Mouse (Mus musculus) adrenal gland, adult 2 months (tissue): Measurements from ENCODE around the gene Zfp790. TPM values are rescaled to one million over a fixed set of nuclear protein-coding genes. Genes with fewer than 3 reads are reported as not detected.
A peak's percentile ranks its signal among the peaks of the same experiment; 100 is the strongest.

Source experiments
- DNase-seq: peaks from one replicate; pipeline ENCODE4 v3.0.0; 2021
- long read RNA-seq: library from polyadenylated mRNA; stranded (forward); transcript quantifications from one replicate; pipeline ENCODE4 v2.0.0, GENCODE M21; 2021
- polyA plus RNA-seq: library from polyadenylated mRNA; depleted of rRNA; stranded (reverse); fragments of >200 nt; gene quantifications from 2 replicates; pipeline ENCODE4 v1.2.3, GENCODE M21; 2012; rRNA removed
- total RNA-seq, 2 experiments: library from RNA; stranded (reverse); gene quantifications; 2 replicates each; pipeline ENCODE4 v1.2.3; 2021

Gene Zfp790
- total RNA-seq, result 10 to 100 TPM; 14.4 to 15.8 TPM
- 0.58 and 0.71 TPM in 2 replicates for polyA plus RNA-seq
- long read RNA-seq, partial matches to known transcripts, result 4 of 9 reads
- long read RNA-seq, other reads (novel, unspliced or antisense), result 2 of 9 reads

DNA sequence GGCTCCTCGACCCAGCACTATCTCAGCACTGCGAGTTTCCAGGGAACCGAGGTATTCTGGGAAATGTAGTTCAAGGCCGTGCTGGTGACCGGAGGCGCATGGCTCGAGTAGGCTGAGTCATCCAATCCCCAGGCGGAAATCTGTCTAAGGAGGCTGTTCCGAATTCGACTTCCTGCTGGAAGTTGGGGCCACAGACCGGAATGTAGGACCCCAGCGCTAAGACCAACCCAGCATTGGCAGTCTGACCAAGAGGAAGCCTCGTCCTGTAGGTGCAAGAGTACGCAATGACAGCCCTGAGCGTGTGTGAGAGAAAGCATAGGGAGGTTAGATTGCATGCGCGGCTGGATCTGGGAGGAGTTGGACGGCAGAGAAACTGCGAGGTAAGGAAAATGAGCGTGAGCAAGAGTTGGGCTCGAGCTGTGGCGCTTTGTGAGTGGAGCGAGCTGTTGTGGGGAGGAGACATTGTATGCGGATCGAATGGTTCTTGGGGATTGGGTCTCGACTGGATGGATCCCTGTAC is at the start of gene Zfp790:
Gene Zfp790 (plus strand): TSS at position 205 of the 520 bp plus-strand sequence.
- DNase-seq, result peak; percentile 93

DNA sequence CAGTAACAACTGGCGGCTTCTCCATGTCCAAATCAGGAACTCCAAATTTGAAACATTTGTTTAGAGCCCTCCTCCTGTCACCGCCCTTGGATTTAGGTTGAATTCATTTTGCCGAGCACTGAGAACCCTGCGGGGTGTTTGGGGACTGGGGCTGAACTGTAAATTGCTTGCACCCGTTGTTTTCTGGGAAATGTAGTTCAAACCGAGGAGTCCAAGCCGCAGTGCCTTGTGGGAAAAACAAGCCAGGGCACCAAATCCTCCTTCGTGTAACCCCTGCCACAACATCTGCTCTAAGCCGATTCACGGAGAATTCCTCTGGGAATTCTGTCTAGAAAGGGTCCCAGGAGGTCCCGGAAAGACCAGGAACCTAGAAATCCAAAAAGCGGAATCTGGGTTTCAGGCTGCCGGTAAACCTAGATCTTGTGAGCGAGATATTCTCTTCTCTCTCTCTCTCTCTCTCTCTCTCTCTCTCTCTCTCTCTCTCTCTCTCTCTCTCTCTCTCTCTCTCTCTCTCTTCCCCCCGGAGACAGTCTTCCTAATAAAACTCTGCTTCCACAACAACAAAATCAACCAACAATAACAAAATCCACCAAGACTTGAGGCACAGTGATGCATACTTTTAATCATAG is 48.7 kb upstream of the Zfp790 start:
- DNase-seq, result peak; percentile 90

DNA sequence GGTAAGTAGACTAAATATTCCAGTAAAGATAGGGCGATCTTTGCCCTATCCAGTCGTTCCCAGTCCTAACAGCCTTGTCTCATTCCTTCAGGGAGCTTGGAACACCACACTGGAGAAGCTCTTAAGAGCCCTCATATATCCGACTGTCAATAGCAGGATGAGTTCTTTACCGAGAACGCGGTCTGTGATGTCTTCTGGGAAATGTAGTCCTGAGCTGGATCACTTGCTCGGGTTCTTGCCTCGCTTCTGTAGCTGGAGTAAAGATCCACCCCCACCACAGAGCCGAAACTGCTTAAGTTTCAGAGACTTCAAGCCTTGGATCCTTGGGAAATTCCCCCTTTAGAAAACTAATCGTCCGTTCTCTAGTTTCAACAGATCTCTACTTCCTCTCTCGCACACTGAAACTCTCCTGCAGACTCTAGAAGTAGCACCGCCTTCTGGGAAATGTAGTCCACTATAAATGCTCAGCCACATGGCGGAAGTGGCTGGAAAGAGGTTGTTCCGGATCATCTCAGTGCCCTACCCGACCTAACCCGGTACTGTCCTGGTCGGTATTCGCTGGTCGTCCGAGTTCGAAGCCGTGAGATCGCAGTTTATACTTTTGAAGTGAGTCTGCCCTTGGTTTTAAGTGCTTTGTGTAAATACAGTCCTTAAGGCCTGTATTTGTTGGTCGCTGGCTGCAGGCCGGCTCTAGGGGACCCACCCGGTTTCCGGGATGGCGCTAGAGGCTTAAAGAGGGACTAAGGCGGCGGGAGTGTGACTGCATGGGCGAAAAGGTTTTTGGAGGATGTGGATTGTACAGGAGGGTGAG is 47.6 kb upstream of the Zfp790 start, which contains the start of gene Zfp84:
Gene Zfp84 (plus strand): TSS at position 463 of the 811 bp plus-strand sequence.
- peak; percentile 93 for DNase-seq

DNA sequence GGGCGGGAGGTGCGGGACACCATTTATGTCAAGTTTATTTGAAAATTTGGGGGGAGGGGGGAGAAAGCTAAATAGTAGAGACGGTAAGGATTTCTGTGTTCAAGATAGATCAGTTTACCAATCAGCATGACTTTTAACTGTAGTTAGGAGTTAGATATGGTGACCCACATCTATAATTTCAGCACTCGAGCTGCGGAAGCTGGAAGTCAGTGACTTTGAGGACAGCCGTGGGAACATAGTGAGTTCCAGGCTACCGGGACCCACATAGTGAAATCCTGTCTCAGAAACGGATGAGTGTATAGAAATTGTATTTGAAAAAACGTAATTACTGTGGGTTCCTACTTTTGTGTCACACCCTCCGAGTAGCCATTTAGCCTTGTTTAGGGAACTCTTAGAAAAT is 46.9 kb upstream of the Zfp790 start:
- no peak for DNase-seq

DNA sequence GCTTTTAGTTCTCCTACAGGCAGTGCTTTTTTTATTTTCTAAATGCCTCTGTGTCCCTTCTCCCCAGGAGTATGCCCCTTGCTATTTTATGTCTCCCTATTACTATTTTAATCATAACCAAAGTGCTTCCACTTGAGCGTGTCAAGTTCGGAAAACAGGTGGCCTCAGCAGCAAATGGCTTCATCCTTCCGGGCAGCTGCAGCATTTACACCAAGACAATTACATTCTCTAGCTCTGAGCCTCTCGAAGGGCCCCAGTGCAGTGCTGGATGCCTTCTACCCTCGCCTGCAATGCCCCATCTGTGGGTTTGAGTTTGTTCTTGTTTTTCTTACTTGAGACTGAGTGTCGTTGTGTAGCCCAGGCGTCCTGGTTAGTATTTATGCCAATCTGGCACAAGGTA is 42.4 kb upstream of the Zfp790 start:
- DNase-seq, result no peak

DNA sequence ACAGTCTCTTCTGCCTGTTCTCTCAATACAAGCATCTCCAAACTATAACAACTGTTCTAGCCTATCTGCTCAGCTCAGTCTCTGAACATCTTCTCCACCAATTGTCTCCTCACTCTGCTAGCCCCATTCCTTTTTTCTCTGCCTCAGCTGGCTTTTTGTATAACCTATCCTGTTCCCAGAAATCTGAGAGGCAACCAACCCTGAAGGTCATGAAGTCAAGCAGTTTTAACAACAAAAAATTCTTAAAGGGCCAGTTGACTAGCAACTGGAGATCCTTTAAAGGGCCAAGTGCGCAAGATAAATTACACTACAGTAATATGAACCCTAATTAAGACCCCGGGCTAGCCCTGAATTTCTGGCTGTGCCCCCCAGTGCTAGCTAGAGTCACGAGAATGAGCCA is 41.5 kb upstream of the Zfp790 start:
- no peak for DNase-seq

DNA sequence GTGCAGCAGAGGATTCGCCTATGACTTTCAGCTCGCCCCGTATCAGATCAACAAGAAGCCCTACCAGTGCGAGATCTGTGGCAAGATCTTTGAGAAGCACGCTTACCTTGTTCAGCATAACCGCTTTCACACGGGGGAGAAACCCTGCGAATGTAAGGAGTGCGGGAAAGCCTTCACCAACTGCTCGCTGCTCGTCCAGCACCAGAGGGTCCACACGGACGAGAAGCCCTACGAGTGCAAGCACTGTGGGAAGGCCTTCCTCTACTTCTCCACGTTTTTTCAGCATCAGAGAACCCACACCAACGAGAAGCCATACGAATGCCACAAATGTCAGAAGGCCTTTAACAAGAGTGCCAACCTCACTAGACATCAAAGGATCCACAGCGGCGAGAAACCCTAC is 39.3 kb upstream of the Zfp790 start:
- DNase-seq, result no peak

DNA sequence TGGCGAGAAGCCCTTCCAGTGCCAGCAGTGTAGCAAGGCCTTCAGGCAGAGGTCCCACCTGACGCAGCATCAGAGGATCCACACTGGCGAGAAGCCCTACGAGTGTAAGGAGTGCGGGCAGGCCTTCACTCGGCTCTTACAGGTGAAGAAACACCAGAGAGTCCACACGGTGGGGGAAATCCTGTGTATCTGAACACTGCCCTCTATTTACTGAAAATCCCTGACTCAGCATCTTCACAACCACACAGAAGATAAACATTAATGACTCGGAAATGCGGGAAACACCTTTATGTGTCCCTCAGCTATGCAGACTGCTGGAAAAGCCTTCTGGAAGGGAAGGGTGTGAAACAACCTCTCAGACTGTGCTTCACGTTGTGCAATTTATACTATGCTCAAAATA is 38.5 kb upstream of the Zfp790 start:
- DNase-seq, result no peak

DNA sequence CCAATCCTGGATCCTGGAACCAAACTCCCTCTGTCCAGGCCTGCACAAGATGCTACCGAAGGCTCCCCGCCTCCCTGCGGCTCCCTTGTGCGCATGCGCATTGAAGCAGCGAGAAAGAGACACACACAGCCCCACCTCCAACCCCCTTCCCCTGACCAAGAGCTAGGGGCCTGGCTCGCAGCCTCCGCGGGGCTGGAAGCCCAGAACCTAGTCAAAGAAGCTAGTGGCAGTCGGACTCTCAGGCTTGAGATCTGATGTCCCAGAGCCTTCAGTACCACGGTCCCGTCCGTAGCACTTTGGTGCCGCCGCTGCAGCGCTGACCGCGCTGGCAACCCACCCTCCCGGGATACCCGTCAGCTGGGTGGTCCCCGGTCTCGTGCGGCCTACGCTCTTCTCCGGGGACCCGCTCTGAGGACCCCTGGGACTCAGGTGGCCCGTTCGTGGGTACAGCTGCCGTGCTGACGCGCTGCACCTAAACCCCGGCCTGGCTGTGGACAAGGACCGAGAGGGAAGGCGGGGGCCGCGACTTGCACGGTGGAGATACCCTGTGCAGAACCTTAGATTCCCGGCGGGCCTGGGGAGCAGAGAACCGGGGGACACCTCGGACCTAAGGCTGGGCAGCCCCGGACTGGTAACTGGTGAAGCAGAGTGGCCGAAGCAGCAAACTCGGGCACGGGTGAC is 31.9 kb upstream of the Zfp790 start, which contains the start of gene Zfp30:
Gene Zfp30 (plus strand): TSS at position 128 of the 681 bp plus-strand sequence.
- DNase-seq, result peak; percentile 89

DNA sequence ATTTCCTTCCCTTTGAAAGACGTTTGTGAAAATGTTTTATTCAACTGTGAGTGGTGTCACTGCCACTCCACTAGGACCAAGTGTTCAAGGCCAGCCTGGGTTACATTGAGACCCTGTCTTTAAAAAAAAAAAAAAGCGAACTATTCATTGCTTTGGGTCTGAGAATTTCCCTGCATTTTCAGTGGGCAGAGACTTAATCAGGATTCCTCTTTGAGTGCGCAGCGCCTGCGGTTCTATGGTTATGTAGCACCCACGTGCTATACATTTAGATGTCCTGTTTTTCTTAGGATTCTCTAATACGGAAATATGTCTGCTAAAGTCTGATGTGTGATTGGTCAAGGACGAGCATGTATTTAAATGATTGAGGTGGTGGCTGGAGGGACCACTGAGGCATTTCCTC is 30.9 kb upstream of the Zfp790 start:
- no peak for DNase-seq

DNA sequence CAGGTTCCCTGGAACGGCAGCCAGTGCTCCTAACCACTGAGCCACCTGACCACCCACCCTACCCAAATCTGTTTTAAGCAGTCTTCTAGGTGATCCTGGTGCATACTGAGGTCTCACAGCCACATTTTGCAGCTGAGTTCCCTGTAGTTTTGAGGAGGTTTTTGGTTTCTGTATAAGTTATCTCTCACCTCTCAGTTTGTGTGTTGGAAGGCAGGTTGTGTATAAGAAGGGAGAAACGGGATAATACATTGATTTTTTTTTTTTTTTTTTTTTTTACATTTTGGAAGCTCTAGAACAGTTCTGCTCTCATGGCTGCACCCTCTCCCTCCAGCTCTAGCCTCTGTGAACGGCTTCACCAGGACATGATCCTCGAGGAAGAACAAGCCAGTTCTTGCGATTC is 30.0 kb upstream of the Zfp790 start:
- no peak for DNase-seq

DNA sequence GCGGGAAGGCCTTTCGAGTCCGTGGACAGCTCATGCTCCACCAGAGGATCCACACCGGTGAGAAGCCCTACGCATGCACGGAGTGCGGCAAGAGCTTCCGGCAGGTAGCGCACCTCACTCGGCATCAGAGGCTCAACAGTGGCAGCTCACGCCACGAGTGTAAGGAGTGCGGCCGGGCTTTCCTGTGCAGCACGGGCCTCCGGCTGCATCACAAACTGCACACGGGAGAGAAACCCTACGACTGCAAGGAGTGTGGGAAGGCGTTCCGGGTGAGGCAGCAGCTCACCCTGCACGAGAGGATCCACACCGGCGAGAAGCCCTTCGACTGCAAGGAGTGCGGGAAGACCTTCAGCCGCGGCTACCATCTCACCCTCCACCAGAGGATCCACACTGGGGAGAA is 23.0 kb upstream of the Zfp790 start:
- DNase-seq, result no peak

DNA sequence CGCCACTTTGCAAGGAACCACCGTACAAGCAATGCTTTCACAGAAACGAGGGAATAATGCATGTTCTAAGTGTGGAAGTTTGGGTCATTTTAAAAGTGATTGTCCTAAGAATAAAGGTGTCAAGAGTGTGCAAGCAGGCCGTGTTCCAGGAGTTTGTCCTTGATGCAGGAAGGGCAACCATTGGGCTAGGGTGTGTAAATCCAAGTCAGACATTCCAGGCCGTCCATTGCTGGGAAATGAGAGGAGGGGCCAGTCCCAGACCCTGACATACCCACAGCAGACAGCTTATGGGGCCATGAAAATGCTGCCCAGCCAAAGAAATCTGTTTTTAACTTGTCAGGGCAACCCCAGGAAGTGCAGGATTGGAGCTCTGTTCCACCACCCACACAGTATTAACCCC is 8.9 kb upstream of the Zfp790 start:
- DNase-seq, result no peak

DNA sequence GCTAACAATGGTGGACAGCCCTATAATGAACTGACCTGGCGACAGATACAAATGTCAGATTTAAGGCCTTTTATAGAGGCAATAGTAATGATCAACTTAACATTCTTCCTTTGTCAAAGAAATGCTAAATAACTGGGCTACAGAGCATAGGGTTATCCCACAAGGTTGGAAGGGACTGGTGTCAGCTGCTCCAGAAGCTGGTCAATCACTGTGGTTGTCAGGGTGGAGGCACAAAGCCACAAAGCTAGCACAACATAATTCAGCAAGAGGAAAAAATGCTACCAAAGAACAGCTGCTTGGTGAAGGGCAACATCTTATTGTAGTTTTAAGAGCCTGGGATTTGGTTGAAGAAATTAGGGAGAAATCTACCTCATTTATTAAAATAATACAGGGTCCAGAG is 3.7 kb upstream of the Zfp790 start:
- no peak for DNase-seq

DNA sequence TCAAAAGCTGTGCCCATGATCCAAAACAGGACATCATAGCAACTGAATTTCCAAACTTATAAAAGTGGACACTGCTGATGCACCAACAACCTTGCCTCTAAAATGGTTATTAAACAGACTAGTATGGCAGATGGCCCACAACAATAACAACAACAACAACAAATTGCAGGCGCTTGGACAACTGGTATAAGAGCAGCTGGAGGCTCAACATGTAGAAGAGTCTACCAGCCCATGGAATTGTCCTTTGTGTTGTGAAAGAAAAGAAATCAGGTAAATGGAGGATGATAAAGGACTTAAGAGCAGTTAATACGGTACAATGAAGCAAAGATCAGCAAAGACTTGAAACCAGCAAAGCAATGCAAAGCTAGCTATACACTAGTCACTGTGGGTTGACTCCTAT is 1.5 kb upstream of the Zfp790 start:
- DNase-seq, result no peak

DNA sequence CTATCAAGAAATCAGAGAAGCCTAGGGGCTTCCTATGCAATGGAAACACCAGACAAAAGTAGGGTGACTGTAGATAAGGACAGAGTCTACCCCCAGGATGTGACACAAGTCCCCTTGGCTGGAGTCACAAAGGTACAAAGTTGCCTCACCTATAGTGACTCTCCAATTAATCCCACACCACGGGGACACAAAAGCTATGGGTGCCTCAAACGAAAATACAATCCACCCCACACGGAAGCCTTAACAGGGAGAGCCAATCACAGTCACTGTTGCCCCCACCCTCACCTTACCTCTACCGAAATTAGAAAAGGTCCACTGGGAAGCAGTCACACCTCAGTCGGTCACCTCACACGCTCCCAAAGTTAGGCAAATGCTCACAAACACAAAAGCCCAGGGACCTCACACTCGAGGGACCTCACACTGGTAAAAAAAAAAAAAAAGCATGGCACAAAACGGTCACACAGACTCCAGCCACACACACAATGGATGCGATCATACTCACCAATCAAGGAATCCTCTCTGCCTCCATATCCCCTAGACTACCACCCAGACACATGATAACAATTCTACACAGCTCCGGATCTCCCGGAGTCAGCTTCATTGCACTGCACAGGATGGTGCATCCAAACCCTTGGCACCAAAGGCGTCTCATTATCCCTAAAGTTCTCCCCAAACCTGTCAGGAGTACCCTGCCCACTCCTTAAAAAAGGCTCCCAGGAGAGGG is 691 bp upstream of the Zfp790 start:
- DNase-seq, result no peak

DNA sequence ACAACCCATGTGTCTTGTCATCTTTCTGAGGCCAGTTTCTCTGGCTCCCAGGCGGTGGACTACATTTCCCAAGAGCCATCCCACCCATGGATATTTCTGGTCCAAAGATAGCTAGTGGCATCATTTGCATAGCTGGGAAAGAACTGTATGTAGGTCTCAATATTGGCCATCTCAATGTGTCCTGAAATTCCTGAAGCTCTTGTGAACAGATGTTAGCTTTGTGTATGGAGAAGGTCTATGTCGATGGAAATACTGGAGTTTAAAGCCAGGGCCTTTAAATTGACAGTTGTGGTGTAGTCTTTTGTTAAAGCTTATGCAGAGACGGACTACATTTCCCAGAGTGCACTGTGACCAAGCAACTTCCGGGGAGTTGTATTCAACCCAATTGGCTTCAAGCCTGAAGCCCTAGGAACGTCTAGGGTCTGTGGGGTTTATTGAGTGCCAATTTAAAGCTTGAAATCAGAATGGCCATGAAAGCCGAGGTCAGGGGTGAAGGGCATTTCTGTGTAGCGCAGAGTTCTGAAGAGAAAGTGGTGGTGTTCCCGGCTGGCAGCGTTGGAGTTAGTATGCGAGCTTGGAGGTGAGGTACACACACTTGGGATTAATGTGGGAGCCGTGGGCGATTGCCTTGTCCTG is 2.8 kb downstream of the Zfp790 start:
- peak; percentile 83 for DNase-seq

DNA sequence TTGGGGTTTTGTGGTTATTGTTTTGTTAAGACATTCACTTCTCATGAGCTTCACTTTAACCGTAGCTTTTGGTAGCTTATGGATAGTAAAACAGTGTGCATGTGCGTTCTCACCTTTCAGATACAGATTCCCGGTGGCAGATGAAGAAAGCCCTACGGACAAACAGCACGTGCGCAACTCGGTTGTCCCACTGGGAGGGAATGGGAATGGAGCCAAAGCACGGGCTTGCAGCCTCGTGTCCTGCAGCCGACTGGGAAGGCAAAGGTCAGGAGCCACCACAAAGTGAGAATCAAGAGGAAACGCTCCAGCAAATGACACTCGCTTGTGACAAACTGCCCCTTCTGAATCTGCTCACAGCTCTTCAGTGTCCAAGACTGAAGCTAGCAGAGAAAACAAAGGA is 12.1 kb downstream of the Zfp790 start:
- DNase-seq, result no peak

DNA sequence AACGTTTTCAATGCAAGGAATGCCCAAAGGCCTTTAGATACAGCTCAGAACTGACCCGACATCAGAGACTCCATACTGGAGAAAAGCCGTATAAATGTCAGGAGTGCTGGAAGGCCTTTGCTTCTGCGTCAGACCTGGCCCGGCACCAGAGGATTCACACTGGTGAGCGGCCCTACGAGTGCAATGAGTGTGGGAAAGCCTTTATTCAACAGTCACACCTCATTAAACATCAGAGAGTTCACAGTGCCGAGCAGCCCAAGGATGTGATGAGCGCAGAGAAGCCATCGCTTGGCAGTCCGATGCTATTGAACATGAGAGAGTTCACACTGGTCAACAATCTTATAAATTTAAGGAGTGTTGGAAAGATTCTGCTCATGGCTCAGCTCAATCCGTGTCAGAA is 13.9 kb downstream of the Zfp790 start:
- no peak for DNase-seq

DNA sequence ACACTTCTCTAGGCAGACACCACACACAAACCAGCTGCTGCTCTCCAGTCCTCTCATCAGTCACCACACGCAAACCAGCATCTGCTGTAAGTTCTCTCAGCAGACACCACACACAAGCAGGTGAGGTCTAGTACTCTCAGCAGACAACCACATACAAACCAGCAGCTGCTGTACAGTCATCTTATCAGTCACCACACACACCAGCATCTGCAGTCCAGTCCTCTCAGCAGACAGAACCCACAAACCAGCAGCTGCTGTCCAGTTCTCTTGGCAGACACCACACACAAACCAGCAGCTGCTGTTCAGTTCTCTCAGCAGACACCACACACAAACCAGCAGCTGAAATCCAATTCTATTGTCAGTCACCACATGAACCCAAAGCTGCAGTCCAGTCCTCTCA is 20.9 kb downstream of the Zfp790 start:
- DNase-seq, result no peak

DNA sequence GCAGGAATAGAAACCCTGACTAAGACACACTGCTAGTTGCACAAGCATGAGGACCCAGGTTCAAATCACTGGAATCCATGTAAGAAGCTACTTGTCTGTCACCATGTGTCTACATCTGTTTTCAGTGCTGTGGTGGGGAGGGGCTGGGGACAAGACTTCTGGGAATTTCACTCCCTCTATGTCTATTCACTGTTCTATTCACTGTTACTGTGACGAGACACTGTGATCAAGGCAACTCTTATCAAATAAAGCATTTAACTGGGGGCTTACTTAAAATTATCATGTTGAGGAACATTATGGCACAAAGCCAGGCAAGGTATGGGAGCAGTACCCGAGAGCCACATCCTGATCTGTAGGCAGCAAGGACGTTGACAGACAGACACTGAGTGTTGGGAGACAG is 23.3 kb downstream of the Zfp790 start:
- no peak for DNase-seq
